Mouse (Mus musculus) embryo, embryonic 11.5 days (tissue): Measurements from ENCODE around the gene Ccdc51.
A peak's percentile ranks its signal among the peaks of the same experiment; 100 is the strongest.

Experiments used
- DNase-seq: peaks from one replicate; pipeline ENCODE4 v3.0.0-alpha.2; 2012; ENCODE audit warnings: low read depth, low spot score

The Ccdc51 gene

GRCm38 (mm10) chr9:109057543-109057942, 24.8 kb upstream of the Ccdc51 start:
- no peak for DNase-seq

- DNase-seq: no peak
Observed at GRCm38 (mm10) chr9:109058006-109058765, 24.1 kb upstream of the Ccdc51 start.

- no peak for DNase-seq
Observed at GRCm38 (mm10) chr9:109059136-109059903, 23.0 kb upstream of the Ccdc51 start, which contains the start of gene Trex1. Gene Trex1, minus strand, starts transcription at chr9:109059734.

GRCm38 (mm10) chr9:109060184-109060897, 22.0 kb upstream of the Ccdc51 start:
- DNase-seq: no peak

- DNase-seq: no peak
Observed at GRCm38 (mm10) chr9:109060898-109061295, 21.4 kb upstream of the Ccdc51 start.

- no peak for DNase-seq
Observed at GRCm38 (mm10) chr9:109068095-109068735, 14.1 kb upstream of the Ccdc51 start.

- DNase-seq: peak; percentile 83
Observed at GRCm38 (mm10) chr9:109073661-109074573, 8.4 kb upstream of the Ccdc51 start, which contains the start of gene Atrip. Gene Atrip, minus strand, starts transcription at chr9:109074124.

- no peak for DNase-seq
Observed at GRCm38 (mm10) chr9:109080516-109080915, 1.8 kb upstream of the Ccdc51 start.

GRCm38 (mm10) chr9:109081749-109082123, 557 bp upstream of the Ccdc51 start:
- no peak for DNase-seq

GRCm38 (mm10) chr9:109084922-109085321, 2.6 kb downstream of the Ccdc51 start:
- DNase-seq: no peak

GRCm38 (mm10) chr9:109087987-109088386, 5.7 kb downstream of the Ccdc51 start:
- DNase-seq: no peak

- no peak for DNase-seq
Observed at GRCm38 (mm10) chr9:109090446-109090845, 8.2 kb downstream of the Ccdc51 start.

- DNase-seq: no peak
Observed at GRCm38 (mm10) chr9:109091802-109092201, 9.5 kb downstream of the Ccdc51 start.

- no peak for DNase-seq
Observed at GRCm38 (mm10) chr9:109092799-109093198, 10.5 kb downstream of the Ccdc51 start.

- no peak for DNase-seq
Observed at GRCm38 (mm10) chr9:109093786-109094552, 11.7 kb downstream of the Ccdc51 start.

GRCm38 (mm10) chr9:109094553-109095136, 12.4 kb downstream of the Ccdc51 start:
- DNase-seq: no peak

- DNase-seq: peak; percentile 67
Observed at GRCm38 (mm10) chr9:109095137-109095982, 13.1 kb downstream of the Ccdc51 start, which contains the start of gene Plxnb1. Gene Plxnb1, plus strand, starts transcription at chr9:109095389.

GRCm38 (mm10) chr9:109096251-109096661, 14.0 kb downstream of the Ccdc51 start:
- no peak for DNase-seq
